Mouse (Mus musculus): ENCODE results near the gene Ube2d1.

Ube2d1 gene

GRCm38 (mm10) chr10:71284511-71285125 lies 444 bp downstream of the Ube2d1 start:
- DNase-seq = peak; percentile 36

GRCm38 (mm10) chr10:71284131-71284510 lies 941 bp downstream of the Ube2d1 start:
- no peak for DNase-seq

DNA sequence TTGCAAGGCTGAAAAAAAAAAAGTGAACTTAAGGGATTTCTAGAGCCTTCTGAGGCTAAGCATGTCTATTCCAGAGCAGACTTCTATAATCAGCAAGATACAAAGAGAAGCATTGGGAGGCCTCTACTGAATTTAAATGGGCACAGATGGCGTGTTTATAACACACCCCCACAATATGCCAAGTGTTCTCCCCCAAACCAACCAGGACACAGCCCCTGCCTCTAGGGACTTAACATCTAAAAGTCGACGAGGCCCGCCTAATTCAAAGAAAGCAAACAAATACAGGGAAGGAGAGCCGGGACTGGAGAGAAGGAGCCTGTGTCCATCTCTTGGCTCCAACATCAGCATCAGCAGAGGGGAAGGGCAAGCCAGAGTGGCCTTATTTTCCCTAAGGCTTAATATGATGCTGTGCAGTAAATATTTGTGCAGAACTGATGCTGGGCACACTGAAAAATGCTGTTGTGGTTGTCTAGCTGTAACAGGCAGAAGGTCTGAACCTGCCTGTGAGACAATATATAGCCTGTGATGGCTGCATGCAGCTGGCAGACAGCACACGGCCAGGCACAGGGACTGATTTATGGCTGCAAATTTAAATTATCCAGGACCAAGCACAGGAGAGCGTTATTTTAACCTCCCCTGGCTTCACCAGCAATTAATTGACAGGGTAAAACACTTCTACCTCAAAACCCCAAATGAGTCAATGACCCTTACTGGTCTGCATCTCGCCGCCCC lies 11.9 kb downstream of the Ube2d1 start:
- DNase-seq = no peak

DNA sequence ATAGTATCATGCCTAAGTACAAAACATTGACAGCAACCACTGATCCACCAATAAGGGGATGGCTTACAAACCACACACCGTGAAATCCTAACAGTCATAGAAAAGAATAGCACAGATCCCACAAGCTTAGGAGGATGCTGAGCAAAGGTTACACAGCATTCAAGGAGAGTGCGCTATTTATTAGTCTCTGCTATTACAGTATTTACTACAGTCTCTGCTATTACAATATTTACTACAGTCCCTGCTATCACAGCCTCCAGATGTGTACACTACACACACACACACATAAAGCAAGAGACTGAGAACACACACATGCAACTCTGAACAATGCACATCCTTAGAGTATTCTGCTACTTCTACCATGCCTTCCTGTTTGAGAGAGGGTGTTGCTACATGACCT lies 17.1 kb downstream of the Ube2d1 start:
- DNase-seq = no peak

- DNase-seq = no peak
Measured at GRCm38 (mm10) chr10:71267511-71267910, 17.6 kb downstream of the Ube2d1 start.

GRCm38 (mm10) chr10:71265067-71265466 lies 20.0 kb downstream of the Ube2d1 start:
- no peak for DNase-seq

DNA sequence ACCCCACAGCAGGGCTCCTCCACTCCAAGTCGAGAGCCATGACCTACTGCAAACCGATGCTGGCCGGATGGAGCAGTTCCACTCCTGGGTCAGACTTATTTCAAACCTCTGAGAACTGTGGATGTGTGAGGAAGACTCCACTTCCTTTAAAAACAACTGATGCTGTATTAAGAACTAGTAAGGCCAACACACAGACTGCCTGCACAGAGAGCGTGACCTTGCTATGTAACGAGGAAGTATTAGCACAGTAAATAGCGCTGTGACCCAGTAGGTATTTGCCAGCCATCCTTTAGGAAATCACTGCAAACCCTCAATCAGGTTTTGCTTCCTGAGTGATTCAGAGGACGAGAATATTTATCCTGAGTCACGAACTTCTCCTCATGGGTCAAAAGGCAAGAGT lies 23.4 kb downstream of the Ube2d1 start:
- DNase-seq = no peak

DNA sequence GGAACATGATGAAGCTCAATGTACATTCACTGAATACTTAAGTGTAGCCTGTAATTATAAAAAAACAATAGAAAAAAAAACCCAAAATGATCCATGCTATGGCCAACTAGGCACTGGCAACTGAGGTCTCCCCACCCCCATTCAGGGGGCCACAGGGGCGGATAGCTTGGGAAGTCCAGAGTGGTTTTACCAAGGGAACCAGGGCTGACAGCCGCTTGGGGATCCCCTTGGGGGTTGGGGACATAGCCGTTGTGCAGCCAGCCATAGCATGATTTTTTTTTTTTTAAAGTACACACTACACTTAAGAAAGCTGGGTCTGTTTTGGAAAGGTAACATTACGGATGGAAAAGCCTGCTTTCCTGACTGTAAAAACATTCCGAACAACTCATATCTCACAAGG lies 26.1 kb downstream of the Ube2d1 start:
- DNase-seq = no peak

DNA sequence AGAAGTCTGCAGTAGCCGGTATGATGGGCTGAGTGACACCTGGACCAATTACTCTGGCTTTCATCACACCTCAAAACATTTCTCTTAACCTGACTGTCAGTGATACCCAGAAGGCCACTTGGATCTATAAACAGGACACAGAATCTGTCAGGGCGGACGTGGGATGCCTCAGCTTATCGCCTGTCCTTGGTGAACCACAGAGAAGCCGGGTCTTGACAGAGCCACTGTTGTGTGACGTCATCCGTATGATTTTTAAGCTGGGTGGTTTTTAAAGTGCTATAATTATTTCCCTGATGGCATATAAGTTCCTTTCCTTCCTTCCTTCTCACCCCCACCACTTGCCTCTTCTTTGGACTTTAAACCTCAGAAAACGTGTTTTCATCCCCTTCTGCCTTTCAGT lies 26.5 kb downstream of the Ube2d1 start:
- no peak for DNase-seq

DNA sequence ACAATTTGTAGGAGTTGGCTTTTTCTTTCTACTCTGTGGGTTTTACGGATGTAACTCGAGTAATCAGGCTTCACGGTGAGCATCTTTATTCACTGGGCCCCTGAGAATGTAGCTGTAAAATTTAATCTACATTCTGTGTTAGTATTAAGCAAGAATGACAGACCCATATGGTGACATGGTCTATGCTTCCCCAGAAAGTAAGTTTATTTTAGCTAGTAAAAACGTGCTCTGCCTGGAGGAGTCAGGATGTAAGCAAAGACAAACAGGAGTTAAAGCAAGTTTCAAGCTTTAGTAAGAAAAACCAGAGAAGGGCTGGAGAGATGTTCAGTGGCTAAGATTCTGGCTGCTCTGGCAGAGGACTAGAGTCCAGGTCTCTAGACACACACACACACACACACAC lies 31.9 kb downstream of the Ube2d1 start:
- no peak for DNase-seq

GRCm38 (mm10) chr10:71252421-71252820 lies 32.6 kb downstream of the Ube2d1 start:
- no peak for DNase-seq

DNA sequence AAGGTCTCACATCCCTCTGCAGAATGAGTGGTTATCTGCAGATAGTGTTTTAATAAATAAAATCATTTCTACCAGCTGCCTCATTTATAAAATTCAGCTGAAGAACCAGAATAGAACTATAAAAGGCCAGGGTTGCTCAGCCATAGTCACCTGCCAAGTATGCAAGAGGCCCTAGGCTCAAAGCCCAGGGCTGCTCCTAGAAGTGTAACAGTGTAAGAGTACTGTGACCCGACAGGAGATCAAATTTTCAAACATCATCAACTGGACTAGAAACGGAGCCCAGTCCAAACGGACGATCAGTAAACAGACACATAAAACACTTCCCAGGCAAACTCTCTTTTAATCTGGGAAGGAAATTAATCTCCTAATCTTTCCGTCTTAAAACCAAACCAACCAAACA lies 33.2 kb downstream of the Ube2d1 start:
- DNase-seq = no peak

- DNase-seq = no peak
Measured at GRCm38 (mm10) chr10:71251256-71251655, 33.8 kb downstream of the Ube2d1 start.

- DNase-seq = peak; percentile 86
Measured at GRCm38 (mm10) chr10:71250472-71250871, 34.6 kb downstream of the Ube2d1 start.

GRCm38 (mm10) chr10:71249086-71249880 lies 35.8 kb downstream of the Ube2d1 start:
- peak; percentile 34 for DNase-seq

DNA sequence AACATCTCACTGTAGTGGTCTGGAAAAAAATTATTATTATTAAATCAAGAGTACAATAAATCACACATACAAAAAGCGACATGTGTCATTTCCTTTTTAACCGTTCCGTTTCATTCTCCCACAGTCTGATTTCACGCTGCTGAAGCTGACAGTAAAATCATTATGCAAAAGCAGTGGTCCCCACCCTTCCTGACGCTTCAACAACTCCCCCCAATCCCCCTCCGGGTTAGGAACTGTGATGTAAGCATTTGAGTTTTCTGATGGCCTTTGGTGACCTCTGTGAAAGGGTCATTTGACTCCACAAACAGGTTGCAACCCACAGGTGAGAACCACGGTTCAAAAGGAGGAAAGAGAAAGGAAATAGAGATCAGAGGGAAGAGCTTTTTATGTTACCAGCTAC lies 38.1 kb downstream of the Ube2d1 start:
- no peak for DNase-seq

- no peak for DNase-seq
Measured at GRCm38 (mm10) chr10:71239479-71240120, 45.5 kb downstream of the Ube2d1 start.

DNA sequence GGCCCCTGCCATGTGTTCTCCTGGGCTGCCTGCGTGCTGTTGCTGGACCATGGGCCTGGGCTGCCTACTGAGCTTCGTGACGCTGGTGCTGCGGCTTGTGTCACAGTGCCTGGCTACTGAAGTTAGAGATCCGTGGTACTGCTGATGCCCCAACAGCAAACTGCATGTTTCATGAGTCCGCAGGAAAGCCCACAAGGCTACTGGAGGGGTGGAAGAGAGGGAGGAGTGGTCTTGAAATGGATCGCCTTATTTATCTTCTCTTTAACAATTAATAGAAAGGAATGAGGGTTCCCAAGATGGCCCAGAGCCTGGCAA lies 46.9 kb downstream of the Ube2d1 start, which contains the start of gene Tfam:
TSS of gene Tfam (minus strand) at position 41 of the 315 bp plus-strand sequence.
- no peak for DNase-seq

GRCm38 (mm10) chr10:71237516-71238239 lies 47.4 kb downstream of the Ube2d1 start:
- DNase-seq = peak; percentile 96

GRCm38 (mm10) chr10:71234071-71234470 lies 51.0 kb downstream of the Ube2d1 start:
- DNase-seq = no peak

GRCm38 (mm10) chr10:71225894-71226293 lies 59.2 kb downstream of the Ube2d1 start:
- peak; percentile 74 for DNase-seq

- no peak for DNase-seq
Measured at GRCm38 (mm10) chr10:71223101-71223500, 62.0 kb downstream of the Ube2d1 start.

GRCm38 (mm10) chr10:71222639-71223038 lies 62.4 kb downstream of the Ube2d1 start:
- no peak for DNase-seq

Data from cerebellum, adult 8-10 months (tissue).